Mouse (Mus musculus) CH12F3 (cell line): ENCODE measurements around the gene Xlr3a.
"Not testable (repeated sequence)": the region's sequence is repeated elsewhere in the genome, so short reads cannot be mapped to it uniquely, and the experiment has no call there.

Source experiments
- in situ Hi-C: fragments of 300-500 bp; cut with MboI; formaldehyde crosslinking; loops from 2 replicates; pipeline ENCODE4 v1.14.3; 2020; ENCODE audit warnings: low sequenced_read_pairs

The Xlr3a gene

DNA sequence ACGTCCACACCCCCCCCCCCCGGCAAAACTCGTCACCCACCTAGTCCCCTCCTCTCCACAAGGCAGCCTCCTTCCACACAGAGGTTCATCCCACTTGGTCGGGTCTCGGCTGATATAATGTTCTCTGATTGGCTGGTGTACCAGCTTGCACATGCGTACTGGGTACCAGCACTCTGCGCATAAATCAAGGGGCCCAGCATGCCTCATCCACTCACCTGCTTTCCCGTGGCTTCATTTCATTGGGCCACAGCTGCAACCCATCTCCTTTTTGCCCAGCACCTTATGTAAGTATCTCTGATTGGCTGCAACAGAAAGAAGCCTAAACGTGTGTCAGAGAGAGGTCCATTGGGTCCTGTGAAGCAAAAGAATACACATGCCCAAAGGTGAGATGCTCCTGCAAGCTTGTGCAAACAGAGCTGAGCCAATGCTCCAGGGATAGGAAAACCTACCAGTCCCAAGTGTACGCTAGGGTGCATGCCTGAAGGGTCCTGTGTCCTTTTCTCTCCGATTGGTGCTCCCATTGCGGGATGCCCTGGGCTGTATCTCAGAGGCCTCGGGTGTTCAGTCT lies at the start of gene Xlr3a:
Gene Xlr3a, minus strand, starts transcription at position 155 of the 568 bp plus-strand sequence.
- in situ Hi-C loops, result not testable (repeated sequence)

DNA sequence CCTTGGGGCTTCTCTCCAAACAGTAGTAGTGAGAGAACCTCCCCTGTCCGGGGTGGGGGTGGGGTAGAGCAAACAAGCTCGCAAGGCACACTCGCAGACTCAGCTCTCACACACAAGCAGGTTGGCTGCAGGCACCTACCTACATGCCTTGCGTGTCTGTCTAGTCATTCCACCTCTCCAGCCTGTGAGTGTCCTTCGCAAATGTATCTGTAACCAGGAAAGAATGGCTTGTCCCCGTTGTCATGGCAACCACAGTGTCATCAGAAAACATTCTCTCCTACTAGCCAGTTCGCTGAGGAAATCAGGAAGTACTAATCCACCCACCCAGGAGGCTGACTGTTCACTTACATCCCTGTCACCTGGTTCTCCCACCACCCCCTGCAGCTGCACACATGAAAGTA lies 46.3 kb upstream of the Xlr3a start:
- in situ Hi-C loops, result not testable (repeated sequence)

DNA sequence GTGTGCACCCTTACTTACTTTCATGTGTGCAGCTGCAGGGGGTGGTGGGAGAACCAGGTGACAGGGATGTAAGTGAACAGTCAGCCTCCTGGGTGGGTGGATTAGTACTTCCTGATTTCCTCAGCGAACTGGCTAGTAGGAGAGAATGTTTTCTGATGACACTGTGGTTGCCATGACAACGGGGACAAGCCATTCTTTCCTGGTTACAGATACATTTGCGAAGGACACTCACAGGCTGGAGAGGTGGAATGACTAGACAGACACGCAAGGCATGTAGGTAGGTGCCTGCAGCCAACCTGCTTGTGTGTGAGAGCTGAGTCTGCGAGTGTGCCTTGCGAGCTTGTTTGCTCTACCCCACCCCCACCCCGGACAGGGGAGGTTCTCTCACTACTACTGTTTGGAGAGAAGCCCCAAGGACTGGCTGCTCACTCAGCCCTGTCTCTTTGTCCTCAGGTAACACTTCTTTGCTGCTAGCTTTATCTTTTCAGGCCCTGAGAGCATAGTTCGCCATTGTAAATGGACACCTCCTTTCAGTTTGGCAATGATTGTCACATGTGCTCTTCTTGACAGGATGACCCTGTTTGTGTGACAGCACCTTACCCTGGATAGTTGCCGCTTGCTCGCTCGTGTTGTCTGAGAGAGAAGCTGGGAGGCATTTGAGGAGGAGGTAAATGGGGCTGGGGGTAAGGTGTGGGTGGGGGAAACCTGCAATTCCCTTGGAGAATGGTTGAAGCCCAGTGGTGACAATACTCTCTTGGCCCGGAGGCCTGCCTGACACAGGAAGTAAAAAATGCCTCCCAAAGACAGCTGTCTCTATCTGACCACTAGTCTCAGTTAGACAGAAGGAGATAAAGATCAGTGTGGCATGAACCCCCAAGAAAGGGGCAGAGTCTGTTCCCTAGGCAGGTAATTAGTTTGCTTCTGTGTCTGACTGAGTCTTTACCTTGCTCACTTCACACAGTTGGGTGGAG lies 26.2 kb upstream of the Xlr3a start:
- in situ Hi-C loops, result not testable (repeated sequence)

DNA sequence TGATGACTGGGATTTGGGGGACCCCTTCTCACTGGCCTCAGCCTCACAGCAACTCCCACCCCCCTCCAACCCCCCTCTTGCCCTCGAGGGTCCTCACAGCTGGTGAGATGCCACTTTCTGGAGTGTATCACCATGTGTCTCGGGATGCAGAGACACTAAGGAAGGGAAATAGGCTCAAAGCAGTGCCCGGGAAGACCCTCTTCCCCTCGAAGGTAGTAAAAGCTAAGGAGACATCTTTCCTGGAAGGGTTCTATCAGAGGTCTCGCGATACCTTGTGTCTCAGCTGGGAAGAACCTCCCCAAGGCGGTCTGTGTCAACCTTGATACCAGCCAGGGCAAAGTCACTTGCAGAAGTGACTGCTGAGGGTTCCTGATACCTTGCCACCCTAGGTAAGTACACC lies 19.9 kb upstream of the Xlr3a start, which contains the start of gene Gm14685:
Gene Gm14685, plus strand, starts transcription at position 301 of the 400 bp plus-strand sequence.
- in situ Hi-C loops, result not testable (repeated sequence)

DNA sequence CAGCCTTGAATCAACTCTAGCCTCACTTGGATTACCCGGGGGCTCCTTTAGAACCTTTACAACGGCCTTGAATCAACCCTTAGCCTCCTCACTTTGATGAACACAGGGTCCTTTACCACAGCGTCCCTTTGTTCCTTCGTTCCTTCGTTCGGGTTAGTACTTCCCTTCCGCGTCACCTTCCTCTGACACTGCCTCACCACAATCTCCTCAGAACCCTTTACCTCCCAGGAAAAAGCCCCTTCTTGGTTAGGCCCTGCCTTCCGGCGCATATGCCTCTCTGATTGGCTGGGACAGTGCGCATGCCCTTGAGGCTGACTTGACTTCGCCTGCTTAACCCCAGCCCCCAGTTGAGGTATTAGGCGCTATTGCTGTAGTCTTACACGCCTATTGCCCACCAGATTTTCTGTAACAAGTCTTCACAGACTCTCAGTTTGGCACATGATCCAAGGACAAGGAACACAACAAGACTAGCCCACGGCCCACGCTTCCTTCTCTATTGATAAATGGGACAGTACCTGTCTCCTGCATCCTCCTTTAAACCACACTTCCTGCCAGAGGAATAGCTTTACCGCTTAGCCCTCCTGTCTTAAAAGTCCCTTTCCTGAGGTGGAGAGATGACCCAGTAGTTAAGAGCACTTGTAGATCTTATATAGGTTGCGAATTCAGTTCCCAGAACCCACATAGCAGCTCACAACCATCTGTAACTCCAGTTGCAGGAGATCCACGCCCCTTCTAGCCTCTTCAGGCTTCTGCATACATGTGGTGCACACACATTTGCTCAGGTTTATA lies 14.4 kb downstream of the Xlr3a start, which contains the start of gene Xlr4a:
Gene Xlr4a, minus strand, starts transcription at position 212 of the 789 bp plus-strand sequence.
- in situ Hi-C loops, result not testable (repeated sequence)

DNA sequence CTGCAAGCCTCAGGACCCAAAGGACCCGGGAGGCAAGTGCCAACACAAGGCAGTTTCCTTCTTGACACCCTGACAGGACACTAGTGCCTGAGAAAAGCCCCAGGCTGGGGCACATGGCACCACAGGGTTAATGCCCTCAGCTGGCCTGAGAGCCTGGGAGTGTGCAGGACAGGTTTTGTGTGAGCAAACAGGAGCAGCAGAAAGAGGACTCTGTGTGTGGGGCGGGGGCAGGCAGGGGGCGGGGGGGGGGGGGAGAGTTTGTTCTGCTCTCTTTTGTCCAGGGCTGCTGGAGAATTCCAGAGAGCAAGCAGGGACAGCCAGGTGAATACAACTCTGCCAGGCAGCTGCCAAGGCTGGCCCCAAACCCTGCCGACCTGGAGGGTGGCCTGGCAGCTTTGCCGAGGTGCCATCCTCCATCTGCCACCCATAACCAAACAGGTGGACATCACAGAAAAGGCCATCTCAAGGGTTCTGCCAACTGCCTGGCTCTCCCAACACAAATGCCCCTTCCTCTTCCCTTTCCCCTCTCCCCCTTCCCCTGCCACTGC lies 30.1 kb downstream of the Xlr3a start:
- in situ Hi-C loops, result not testable (repeated sequence)

DNA sequence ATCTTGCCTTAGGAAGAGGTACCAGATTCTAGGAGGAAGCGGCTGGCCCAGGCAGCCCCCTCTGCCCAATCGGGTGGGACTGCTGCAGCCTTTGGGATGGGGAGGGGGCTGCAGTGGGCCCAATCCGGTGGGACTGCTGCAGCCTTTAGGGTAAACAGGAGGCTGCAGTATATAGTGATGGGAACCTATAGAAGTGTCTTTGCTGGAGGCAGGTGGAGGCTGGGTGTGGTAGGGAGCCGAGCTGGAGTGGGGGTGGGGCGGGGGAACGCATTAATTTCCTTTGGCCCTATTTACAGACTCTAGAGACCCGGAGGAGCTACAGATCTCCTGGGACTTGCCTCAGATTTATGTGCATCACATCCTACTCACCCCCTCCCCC lies 32.5 kb downstream of the Xlr3a start, which contains the start of gene Pnma3:
Gene Pnma3, plus strand, starts transcription at position 373 of the 379 bp plus-strand sequence.
- in situ Hi-C loops, result no loop called here

DNA sequence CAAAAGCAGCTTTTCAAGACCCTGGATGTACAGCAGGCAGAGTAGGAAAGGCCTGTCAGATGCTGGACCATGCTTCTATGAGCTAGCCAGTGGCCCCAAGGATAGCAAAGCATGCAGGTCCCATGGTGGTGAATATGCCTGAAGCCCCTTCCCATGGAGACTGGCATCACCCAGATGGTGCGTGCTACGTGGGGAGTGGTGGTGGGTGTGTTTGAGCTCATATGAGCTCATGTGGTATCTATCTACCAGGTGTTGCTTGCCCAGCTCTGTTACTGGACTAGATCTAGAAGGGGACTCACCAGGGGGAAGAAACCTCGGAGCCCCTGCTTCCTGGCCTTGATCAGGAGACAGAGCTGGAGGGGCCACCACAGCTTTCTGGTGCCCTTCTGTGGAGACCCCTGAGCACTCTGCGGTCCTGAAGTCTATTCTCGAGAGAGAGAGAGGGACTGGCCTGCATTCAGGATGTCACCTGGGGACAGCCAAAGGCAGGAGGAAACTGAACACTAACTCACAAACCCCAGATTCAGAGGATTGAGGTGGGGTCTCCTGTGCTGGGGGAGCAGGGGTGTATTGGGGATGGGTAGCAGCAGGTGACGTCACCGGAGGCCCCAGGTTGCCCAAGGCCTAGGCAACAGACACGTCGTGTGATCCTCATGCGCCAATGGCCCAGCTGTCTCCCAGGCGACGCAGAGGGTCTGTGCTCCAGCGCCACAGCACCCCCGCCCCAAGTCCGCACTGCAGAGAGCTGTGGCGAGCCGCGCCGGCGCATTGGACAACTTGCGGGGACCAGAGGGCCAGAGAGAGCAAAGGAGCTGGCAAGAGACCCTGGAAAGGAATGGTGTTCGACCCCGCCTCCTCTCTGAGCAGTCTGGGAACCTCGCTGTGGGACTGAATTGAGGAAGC lies 33.1 kb downstream of the Xlr3a start:
- in situ Hi-C loops, result no loop called here

DNA sequence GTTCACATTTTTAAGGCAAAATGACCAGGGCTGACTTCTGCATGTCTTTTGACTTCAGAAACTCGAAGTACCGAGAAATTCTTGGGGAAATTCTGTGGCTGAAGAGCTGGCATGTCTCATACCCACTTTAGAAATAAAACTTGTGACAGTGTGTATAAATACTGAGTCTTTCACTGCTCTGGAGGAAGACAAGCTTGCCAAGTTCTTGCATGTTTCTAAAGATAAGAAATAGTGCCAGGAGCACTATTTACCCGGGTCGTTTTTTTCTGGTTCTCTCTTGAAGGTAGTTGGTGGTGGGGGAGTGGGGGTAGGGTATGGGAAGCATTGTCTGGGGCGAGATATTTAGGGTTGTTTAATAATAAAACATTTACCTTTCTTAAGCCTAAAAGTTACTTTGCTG lies 34.6 kb downstream of the Xlr3a start:
- in situ Hi-C loops, result no loop called here

DNA sequence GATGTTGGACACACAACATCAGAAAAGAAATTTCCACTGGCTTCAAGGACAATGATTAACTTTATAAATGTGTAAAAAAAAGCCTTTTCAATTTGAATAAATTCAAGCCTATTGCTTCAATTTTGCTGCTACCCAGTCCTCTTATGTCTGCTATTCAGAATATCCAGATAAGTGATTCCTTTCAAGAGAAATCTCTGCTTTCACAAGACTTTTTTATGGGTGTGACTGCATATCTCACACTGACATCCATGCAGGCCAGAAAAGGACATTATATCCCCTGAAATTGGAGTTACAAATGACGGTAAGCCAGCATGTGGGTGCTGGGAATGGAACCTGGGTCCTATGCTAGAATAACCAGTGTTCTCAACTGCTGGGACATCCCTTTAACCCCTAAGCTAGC lies 35.4 kb downstream of the Xlr3a start:
- in situ Hi-C loops, result no loop called here

DNA sequence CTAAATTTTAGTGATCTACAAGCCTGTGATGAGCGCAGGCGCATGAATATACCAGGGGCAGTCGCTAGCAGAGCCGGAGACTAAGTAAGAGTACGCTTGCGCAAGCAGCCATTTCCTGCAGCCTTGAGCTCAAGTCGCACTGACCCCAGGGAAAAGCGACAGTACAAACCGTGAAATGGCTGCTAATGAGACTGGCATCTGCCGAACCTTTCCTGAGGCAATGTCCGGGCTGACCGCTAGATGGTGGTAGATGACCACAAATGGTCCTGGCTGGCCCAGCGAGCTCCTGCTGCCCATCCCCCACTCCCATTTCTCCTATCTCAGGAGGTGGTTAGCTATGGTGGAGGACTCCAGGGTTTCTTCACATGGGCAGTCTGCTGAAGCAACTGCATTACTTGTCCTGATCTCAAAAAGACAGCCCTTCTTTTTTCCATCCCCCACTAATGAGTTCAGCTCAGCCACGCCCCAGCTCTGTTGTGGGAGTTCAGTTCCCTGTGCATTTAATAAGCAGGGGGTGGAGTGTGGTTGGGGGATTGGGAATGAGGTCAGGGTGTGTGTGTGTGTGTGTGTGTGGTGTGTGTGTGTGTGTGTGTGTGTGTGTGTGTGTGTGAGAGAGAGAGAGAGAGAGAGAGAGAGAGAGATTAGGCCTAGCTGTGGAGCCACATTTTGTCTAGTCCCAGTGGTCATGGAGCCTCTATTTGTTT lies 42.9 kb downstream of the Xlr3a start:
- in situ Hi-C loops, result no loop called here

DNA sequence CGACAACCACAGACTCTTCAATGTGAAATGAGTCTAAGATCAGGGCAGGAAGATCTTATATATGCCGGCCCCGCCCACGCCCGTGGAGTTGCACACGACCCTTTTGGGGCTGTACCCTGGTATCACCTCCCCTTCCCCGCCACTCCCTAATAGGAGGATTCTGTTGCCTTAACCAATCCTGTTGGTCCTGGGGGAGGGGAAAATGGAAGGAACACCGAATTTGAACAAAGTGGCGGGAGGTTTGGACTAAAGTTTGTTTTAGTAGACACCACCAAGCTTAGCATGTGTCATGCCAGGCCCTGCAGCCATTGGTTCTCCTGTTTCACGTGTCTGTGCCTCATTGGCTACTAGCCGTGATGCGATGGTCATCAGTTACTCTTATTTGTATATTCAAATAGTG lies 57.2 kb downstream of the Xlr3a start:
- in situ Hi-C loops, result no loop called here

DNA sequence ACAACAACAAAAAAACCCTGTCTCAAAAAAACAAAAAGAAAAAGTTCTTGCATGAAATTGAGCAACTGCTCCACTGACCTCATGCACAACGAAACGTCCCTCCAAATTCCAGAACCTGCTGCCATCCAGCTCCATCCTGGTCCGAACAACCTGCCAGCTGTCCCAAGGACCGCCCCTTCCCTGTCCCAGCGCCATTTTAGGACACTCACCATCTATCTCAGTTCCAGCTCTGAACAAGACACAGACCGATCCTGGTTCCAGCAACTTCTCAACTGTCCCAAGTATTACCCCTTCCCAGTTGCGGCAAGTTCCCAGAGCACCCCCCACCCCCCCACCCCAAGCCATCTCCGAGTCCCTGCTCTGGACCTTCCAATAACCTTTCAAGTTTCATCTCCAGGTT lies 58.1 kb downstream of the Xlr3a start:
- in situ Hi-C loops, result no loop called here

DNA sequence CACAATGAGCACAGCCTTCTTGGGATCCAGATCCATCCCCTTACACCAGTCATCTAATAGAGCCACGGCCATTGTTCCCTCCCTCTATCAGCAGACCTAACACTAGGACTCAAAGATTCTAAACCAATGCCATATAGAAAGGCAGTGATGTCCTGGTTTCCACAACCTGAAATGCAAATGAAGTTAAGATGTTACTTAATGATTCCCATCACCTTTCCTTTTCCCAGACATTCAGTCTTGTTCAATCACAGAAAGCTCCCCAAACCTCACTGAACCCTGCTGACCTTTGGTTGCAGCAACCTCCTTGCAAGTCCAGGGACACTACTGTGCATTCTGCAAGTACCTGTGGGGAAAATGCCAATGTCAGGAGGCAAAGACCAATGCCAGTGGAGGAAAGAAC lies 59.9 kb downstream of the Xlr3a start, which contains the start of gene Pnma5:
Gene Pnma5, minus strand, starts transcription at position 101 of the 400 bp plus-strand sequence.
- in situ Hi-C loops, result no loop called here
